Mouse (Mus musculus) forebrain, embryonic 15.5 days (tissue): ENCODE results near the gene Sema5a. TPM values are rescaled to one million over a fixed set of nuclear protein-coding genes. Genes with fewer than 3 reads are reported as not detected.

Experiments used
- ATAC-seq: fragments of 200-750 bp; cut with Nextera tagmentation; replicated peaks from 2 replicates; pipeline ENCODE4 v1.8.0; 2017; ENCODE audit warnings: mild to moderate bottlenecking, moderate TSS enrichment, moderate library complexity
- H3K27ac ChIP-seq: fragments of 300-500 bp; sonication (generic); replicated peaks from 2 replicates; pipeline ENCODE4 v1.5.1; 2015; ENCODE audit warnings: mild to moderate bottlenecking, inconsistent platforms
- H3K27me3 ChIP-seq: fragments of 300-500 bp; sonication (generic); 2 replicates; pipeline ENCODE4 v1.6.1; 2015; ENCODE audit warnings: inconsistent platforms
- H3K36me3 ChIP-seq: fragments of 300-500 bp; sonication (generic); 2 replicates; pipeline ENCODE4 v1.6.1; 2015; ENCODE audit warnings: mild to moderate bottlenecking, inconsistent platforms
- H3K4me1 ChIP-seq: fragments of 300-500 bp; sonication (generic); 2 replicates; pipeline ENCODE4 v1.6.1; 2015; ENCODE audit warnings: inconsistent platforms
- H3K4me2 ChIP-seq: fragments of 300-500 bp; sonication (generic); replicated peaks from 2 replicates; pipeline ENCODE4 v1.6.1; 2015; ENCODE audit warnings: mild to moderate bottlenecking, inconsistent platforms
- H3K4me3 ChIP-seq: fragments of 300-500 bp; sonication (generic); 2 replicates; pipeline ENCODE4 v1.5.1; 2015; ENCODE audit warnings: mild to moderate bottlenecking, inconsistent platforms
- H3K9ac ChIP-seq: fragments of 300-500 bp; sonication (generic); replicated peaks from 2 replicates; pipeline ENCODE4 v1.6.1; 2015; ENCODE audit warnings: mild to moderate bottlenecking, inconsistent platforms
- H3K9me3 ChIP-seq: fragments of 300-500 bp; sonication (generic); 2 replicates; pipeline ENCODE4 v1.6.1; 2016; ENCODE audit warnings: inconsistent platforms
- WGBS: fragments of 180-500 bp; shearing (Covaris S2); methylation state at CpG from one replicate; pipeline ENCODE4 v1.1.7; 2015; ENCODE audit warnings: mixed read lengths; 5-methylcytosine and 5-hydroxymethylcytosine counted together
- polyA plus RNA-seq: library from polyadenylated mRNA; unstranded; fragments of >200 nt; fragmentation: Nextera tagmentation; extraction: Ambion mirVana; gene quantifications from 2 replicates; pipeline ENCODE4 v1.2.1, GENCODE M21; 2015

Sema5a gene
- polyA plus RNA-seq, 1 experiment from 2014 or later, result 12.6 TPM

DNA sequence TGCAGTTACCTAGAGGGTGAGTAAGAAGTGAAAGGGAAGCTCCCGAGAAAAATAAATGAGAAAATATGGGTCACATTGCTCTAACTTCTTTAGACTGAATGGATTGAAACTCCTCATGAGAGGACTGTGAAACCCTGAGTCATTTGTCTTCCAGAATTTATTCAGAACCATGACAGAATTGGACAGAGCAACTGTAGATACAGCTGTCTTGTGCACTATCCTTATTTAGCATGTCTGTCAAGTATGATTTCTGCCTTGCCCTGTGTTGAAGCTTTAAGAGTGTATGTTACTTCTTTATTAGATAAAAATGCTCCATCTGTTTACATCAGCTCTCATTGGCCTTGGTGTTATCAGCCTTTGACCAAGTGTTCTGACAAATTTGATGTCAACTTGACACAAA, 243.4 kb downstream of the Sema5a start:
- ATAC-seq, result no peak
- Histone ChIP-seq H3K4me2 (no peak overlapping the region), H3K9me3 (no peaks in the 10 kb centered on the region), H3K27ac (no peak overlapping the region), H3K36me3 (no peaks in the 10 kb centered on the region), H3K4me1 (no peaks in the 10 kb centered on the region), H3K27me3 (no peaks in the 10 kb centered on the region), H3K4me3 (no peak overlapping the region), H3K9ac (no peak overlapping the region)
- 73% methylated on average over 1 of the region's 1 CpGs for WGBS

DNA sequence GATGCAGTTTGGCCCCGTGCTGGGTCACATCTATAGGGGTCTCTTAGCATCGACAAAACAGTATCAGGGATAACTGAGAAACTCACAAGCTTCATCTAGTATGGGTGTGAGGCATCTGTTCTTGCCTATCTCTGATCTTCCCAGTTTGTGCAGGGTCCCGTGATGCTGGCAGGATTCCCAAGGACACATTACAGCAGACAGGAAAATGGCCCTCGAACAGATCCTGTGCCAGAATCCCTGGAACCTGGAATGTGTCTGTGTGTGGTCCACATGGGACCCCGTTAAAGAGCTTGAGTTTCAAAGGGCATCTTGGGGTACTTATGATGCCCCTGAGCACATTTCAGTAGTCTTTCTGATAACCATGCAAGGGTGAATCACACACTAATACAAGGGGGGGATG, 249.6 kb downstream of the Sema5a start:
- Histone ChIP-seq H3K27me3 (no peaks in the 10 kb centered on the region), H3K9ac (no peak overlapping the region), H3K27ac (no peak overlapping the region), H3K9me3 (no peaks in the 10 kb centered on the region), H3K36me3 (no peaks in the 10 kb centered on the region), H3K4me2 (no peak overlapping the region), H3K4me3 (no peak overlapping the region), H3K4me1 (no peaks in the 10 kb centered on the region)
- ATAC-seq, result no peak
- WGBS, result 71% methylated on average over 5 of the region's 5 CpGs

DNA sequence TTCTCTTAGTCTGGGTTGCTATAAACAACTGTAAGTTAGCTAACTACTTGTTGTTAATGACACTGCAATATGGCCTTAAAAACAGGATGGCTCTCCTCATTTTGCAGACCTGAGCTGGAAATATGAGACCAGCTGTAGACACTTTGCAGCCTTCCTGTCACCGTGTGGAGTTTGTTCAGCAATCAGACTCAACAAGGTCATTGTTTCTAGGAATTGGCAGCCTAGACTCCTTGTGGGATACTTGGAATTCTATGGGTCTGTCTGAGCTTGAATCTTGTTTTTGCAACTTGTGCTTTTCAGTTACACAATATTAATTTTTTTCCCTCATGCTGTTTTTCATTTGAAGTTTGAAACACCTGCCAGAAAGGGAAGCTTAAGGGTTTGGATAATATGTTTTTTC, 250.3 kb downstream of the Sema5a start:
- no peaks in the 10 kb centered on the region for H3K27me3 ChIP-seq
- ATAC-seq, result no peak
- H3K36me3 ChIP-seq, result no peaks in the 10 kb centered on the region
- 46% methylated on average over 1 of the region's 1 CpGs for WGBS
- no peaks in the 10 kb centered on the region for H3K4me1 ChIP-seq
- no peak overlapping the region for H3K27ac ChIP-seq
- no peak overlapping the region for H3K9ac ChIP-seq
- H3K4me3 ChIP-seq, result no peak overlapping the region
- H3K9me3 ChIP-seq, result no peaks in the 10 kb centered on the region
- no peak overlapping the region for H3K4me2 ChIP-seq

DNA sequence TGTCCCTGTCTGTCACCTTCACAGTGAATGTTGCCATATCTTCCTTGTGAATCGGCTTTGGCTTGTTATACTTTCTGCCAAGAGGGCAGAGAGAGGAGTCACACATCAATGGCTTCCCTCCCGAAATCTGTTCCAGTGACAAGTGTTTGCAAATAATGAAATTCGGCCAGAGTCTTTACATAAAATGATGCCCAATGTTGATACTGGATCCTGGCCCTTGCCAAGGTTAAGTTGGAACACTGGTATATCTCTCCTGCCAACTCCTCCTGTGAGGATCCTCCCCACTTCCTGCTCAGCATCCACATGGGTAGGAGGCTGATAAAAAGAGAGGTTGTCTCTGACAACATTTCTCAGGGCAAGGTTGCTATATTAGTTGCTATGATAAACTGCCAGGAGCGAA, 252.3 kb downstream of the Sema5a start:
- no peaks in the 10 kb centered on the region for H3K36me3 ChIP-seq
- no peak overlapping the region for H3K27ac ChIP-seq
- H3K4me3 ChIP-seq, result no peak overlapping the region
- WGBS, result 72% methylated on average over 4 of the region's 4 CpGs
- no peak; the same call in 1 of the 2 replicates for ATAC-seq
- no peak overlapping the region for H3K4me2 ChIP-seq
- no peaks in the 10 kb centered on the region for H3K27me3 ChIP-seq
- H3K9ac ChIP-seq, result no peak overlapping the region
- H3K4me1 ChIP-seq, result no peaks in the 10 kb centered on the region
- H3K9me3 ChIP-seq, result no peaks in the 10 kb centered on the region

DNA sequence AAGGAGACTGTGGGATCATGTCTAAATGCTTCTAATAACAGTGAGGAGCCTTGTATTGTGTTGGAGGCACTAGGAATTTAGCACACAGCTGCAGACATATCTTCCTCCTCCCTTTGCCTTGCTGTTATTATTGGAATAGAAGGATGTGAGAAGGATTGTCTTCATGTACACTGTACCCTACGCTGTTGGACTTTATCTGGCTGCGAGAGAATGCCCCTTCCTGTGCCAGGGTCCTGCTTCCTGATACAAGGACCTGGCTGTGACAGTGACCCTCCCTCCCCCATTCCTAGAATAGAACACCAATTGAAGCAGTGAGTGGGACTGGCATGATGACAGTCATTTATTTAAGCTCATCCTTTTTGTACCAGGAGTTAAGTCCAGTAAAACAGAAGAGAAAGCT, 261.3 kb downstream of the Sema5a start:
- Histone ChIP-seq H3K27ac (no peak overlapping the region), H3K4me2 (no peak overlapping the region), H3K4me1 (no peaks in the 10 kb centered on the region), H3K4me3 (no peak overlapping the region), H3K9ac (no peak overlapping the region), H3K36me3 (no peaks in the 10 kb centered on the region), H3K27me3 (no peaks in the 10 kb centered on the region), H3K9me3 (no peaks in the 10 kb centered on the region)
- no peak for ATAC-seq
- 95% methylated on average over 2 of the region's 2 CpGs for WGBS

DNA sequence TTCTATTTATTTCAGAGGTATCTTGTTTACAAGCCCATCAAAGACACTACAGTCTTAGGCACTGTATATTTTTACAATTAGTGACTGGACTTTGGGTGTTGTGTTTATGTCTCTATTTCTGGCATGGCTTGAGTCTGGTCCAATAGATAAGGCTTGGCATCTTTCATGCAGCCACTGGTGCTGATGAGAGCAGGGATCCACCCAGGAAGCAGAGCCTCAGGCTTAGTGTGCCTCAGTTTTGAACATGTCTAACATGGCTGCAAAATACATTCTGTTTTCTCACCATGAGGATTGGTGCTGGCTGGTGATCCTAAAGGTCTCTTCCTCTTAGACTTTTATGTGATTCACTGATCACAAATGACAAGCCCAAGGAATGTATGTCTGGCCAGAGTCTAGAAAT, 263.7 kb downstream of the Sema5a start:
- Histone ChIP-seq H3K27me3 (no peaks in the 10 kb centered on the region), H3K27ac (no peak overlapping the region), H3K4me1 (no peaks in the 10 kb centered on the region), H3K4me2 (no peak overlapping the region), H3K4me3 (no peak overlapping the region), H3K36me3 (no peaks in the 10 kb centered on the region), H3K9ac (no peak overlapping the region), H3K9me3 (no peaks in the 10 kb centered on the region)
- no peak for ATAC-seq

DNA sequence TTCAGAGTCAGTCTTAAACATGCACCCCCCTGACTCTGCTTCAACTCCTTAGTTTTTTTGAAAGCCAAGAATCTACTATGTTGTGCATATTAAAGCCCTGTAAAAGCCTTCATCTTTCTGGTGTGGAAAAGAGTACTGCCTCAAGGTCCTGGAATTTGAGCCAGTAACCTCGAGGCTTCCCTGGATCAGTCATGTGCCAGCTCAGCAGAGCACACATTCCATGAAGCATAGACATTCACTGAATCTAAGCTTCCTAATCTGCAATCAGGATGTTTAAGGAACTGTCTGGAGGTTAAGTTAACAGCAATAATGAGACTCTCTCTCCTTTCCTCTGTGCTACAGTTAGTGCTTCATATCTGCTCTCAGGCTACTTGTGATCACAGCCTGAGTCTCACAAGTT, 270.3 kb downstream of the Sema5a start:
- no peak overlapping the region for H3K4me2 ChIP-seq
- no peaks in the 10 kb centered on the region for H3K9me3 ChIP-seq
- H3K27ac ChIP-seq, result no peak overlapping the region
- H3K27me3 ChIP-seq, result no peaks in the 10 kb centered on the region
- H3K9ac ChIP-seq, result no peak overlapping the region
- WGBS, result 65% methylated on average over 1 of the region's 1 CpGs
- no peaks in the 10 kb centered on the region for H3K36me3 ChIP-seq
- no peak for ATAC-seq
- no peaks in the 10 kb centered on the region for H3K4me1 ChIP-seq
- H3K4me3 ChIP-seq, result no peak overlapping the region

DNA sequence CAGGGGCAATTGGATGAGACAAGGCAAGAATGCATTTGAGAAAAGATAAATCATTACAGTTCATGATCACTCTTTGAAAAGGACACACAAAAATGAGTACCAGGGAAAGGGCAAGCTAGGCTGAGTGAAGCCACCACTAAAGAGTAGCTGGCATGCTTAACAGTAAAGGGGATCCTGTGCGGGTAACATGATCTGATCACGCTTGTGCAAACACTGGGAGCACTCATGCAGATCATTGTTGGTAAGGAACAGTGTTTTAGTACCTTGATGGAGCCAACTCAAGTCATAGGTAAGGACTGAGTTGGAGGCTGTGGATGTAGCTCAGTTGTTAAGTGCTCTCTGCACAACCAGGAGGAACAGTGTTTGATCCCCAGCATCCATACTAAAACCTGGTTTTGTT, 273.3 kb downstream of the Sema5a start:
- Histone ChIP-seq H3K4me3 (no peak overlapping the region), H3K27ac (no peak overlapping the region), H3K36me3 (no peaks in the 10 kb centered on the region), H3K4me1 (no peaks in the 10 kb centered on the region), H3K9ac (no peak overlapping the region), H3K4me2 (no peak overlapping the region), H3K27me3 (no peaks in the 10 kb centered on the region), H3K9me3 (no peaks in the 10 kb centered on the region)
- no peak for ATAC-seq
- 88% methylated on average over 2 of the region's 2 CpGs for WGBS

DNA sequence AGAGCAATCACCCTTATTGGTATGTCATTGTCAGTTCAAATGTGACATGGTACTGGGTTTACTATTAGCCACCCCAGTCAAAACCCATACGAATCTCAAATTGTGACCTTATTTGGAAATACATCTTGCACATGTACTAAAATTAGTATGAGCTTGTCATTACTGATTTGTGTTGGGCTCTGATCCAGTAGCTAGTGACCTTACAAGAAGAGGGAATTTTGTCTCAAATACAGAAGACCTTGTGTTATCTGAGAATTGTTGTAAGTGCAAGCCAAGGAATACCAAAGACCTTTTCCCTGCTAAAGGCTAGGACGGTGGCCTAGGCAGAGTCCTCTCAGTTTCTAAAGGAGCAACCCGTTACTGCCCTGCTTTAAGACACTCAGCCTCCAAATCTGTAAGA, 287.9 kb downstream of the Sema5a start:
- Histone ChIP-seq H3K27me3 (no peaks in the 10 kb centered on the region), H3K4me1 (peaks cover 11% of the 10 kb centered on the region), H3K36me3 (no peaks in the 10 kb centered on the region), H3K4me3 (no peak overlapping the region), H3K9me3 (no peaks in the 10 kb centered on the region), H3K27ac (no peak overlapping the region), H3K9ac (no peak overlapping the region), H3K4me2 (no peak overlapping the region)
- 86% methylated on average over 3 of the region's 3 CpGs for WGBS
- no peak for ATAC-seq

DNA sequence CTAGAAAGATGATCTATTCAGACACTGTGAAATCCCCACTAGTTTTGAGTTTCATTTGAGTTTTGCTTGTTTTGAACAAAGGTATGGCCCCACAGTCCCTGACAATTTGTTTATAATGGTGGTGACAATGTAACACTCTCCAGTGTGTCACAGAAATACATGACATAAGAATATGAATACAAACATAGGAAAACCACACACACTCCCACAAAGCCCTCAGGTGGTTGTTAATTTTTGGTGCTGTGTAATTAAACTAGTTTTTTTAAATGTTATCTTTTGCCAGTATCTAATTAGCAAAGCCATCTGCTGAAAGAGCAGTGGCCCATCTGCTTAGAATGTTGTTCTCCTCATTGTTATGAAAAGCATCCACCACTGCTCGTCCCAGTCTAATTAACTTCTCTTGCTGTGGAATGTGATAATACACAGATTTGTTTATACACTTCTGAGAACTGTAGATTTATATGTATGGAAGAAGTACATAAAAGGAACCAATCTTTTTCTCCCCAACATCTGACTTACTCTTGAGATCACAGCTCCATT, 289.0 kb downstream of the Sema5a start:
- 14% methylated on average over 1 of the region's 1 CpGs for WGBS
- Histone ChIP-seq H3K36me3 (no peaks in the 10 kb centered on the region), H3K4me3 (no peak overlapping the region), H3K27ac (0 out of 2 replicates have a peak overlapping the region, but pooled peaks have one; percentile 15), H3K27me3 (no peaks in the 10 kb centered on the region), H3K9me3 (no peaks in the 10 kb centered on the region), H3K4me1 (peaks cover 11% of the 10 kb centered on the region), H3K9ac (no peak overlapping the region), H3K4me2 (no peak overlapping the region)
- ATAC-seq, result peak; percentile 73

DNA sequence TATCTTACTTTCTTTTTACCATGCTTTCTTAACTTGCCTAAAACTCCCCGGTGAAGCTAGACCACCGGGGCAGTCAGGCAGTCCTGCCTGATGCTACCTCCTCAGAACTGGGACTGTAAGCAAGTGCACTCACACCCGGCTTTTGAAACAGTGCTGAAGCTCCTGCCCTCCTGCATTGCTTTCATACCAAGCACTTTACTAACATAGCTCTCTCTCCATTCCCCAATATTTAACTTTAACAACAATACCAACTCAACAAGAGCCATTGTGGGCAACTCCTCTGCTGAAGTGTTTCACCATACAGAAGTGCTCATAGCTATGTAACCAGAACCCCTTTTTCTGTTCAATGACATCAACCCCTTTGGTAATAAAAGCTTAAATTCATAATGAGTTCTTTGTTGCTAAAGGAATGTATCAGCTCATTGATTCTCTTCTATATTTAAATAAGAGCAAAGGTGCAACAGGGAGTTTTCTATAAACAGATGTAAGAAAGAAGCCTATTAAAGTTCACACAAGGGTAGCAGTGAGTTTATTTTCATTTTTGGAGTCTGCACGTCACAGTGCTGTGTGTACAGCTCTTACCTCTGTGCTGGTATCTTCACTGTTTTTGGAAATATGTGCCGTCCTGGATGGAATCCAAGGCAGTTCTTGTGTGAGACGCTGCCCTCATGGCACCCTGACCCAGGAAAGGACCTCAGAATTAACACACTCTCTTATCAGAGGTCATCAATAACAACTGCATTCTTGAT, 292.3 kb downstream of the Sema5a start:
- no peak overlapping the region for H3K27ac ChIP-seq
- H3K9ac ChIP-seq, result no peak overlapping the region
- no peak overlapping the region for H3K4me3 ChIP-seq
- peaks cover 11% of the 10 kb centered on the region for H3K4me1 ChIP-seq
- no peak for ATAC-seq
- no peaks in the 10 kb centered on the region for H3K9me3 ChIP-seq
- 81% methylated on average over 6 of the region's 6 CpGs for WGBS
- no peak overlapping the region for H3K4me2 ChIP-seq
- H3K36me3 ChIP-seq, result no peaks in the 10 kb centered on the region
- H3K27me3 ChIP-seq, result no peaks in the 10 kb centered on the region

DNA sequence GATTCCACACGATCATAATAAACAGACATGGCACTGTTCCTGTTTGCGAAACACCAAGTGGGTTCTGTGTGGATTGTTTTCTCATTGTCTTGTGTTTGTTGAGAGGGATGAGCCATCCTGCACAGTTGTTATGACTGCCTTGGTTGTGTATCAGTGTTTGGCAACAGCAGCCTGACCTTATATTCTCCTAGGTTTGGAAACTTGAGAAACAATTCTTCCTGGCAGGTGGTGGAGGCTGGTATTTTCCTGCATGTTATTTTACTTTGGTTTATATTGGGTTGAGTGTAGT, 292.8 kb downstream of the Sema5a start:
- 88% methylated on average over 2 of the region's 2 CpGs for WGBS
- no peak for ATAC-seq
- Histone ChIP-seq H3K27me3 (no peaks in the 10 kb centered on the region), H3K4me1 (peaks cover 11% of the 10 kb centered on the region), H3K4me3 (no peak overlapping the region), H3K4me2 (no peak overlapping the region), H3K27ac (no peak overlapping the region), H3K9ac (no peak overlapping the region), H3K9me3 (no peaks in the 10 kb centered on the region), H3K36me3 (no peaks in the 10 kb centered on the region)

DNA sequence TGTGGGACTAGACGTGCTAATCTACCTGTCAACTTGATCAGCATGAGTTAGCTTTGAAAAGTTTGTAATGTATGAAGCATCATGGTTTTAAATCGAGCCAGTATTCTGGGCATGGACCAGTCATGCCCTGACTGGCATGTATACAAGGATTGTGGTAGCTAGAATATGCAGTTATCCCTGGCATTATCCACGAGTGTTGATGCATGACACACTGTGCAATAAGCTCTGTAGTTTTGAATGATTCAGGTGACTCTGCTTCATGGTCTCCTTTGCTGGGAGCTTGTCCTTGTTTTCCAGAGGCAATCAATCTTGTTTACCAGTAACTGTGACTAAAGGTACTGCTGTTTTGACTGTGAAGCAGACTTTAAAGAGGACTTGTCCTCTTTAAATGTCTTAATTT, 293.5 kb downstream of the Sema5a start:
- Histone ChIP-seq H3K27me3 (no peaks in the 10 kb centered on the region), H3K36me3 (no peaks in the 10 kb centered on the region), H3K9me3 (no peaks in the 10 kb centered on the region), H3K4me3 (no peak overlapping the region), H3K4me2 (no peak overlapping the region), H3K27ac (no peak overlapping the region), H3K9ac (no peak overlapping the region), H3K4me1 (peaks cover 11% of the 10 kb centered on the region)
- ATAC-seq, result no peak
- 80% methylated on average over 3 of the region's 3 CpGs for WGBS
